Mouse (Mus musculus): ENCODE results near the gene Bnc2.

Bnc2 gene

GRCm38 (mm10) chr4:84502581-84503269, 172.3 kb downstream of the Bnc2 start:
- DNase-seq (ENCODE audit: low spot score), result no peak

GRCm38 (mm10) chr4:84500796-84501349, 174.2 kb downstream of the Bnc2 start:
- no peak for DNase-seq (ENCODE audit: low spot score)

- DNase-seq (ENCODE audit: low spot score), result no peak
These were observed 174.8 kb downstream of the Bnc2 start for GRCm38 (mm10) chr4:84500259-84500658.

- DNase-seq (ENCODE audit: low spot score), result no peak
These were observed 176.6 kb downstream of the Bnc2 start for GRCm38 (mm10) chr4:84498469-84498868.

GRCm38 (mm10) chr4:84488323-84488722, 186.8 kb downstream of the Bnc2 start:
- no peak for DNase-seq (ENCODE audit: low spot score)

- no peak for DNase-seq (ENCODE audit: low spot score)
These were observed 192.4 kb downstream of the Bnc2 start for GRCm38 (mm10) chr4:84482680-84483079.

GRCm38 (mm10) chr4:84472643-84473042, 202.4 kb downstream of the Bnc2 start:
- DNase-seq (ENCODE audit: low spot score), result no peak

GRCm38 (mm10) chr4:84470106-84470885, 204.8 kb downstream of the Bnc2 start:
- DNase-seq (ENCODE audit: low spot score), result no peak

- DNase-seq (ENCODE audit: low spot score), result no peak
These were observed 205.7 kb downstream of the Bnc2 start for GRCm38 (mm10) chr4:84469400-84469799.

GRCm38 (mm10) chr4:84467722-84468121, 207.4 kb downstream of the Bnc2 start:
- DNase-seq (ENCODE audit: low spot score), result no peak

GRCm38 (mm10) chr4:84458218-84458560, 216.9 kb downstream of the Bnc2 start:
- DNase-seq (ENCODE audit: low spot score), result no peak

- DNase-seq (ENCODE audit: low spot score), result no peak
These were observed 217.4 kb downstream of the Bnc2 start for GRCm38 (mm10) chr4:84457512-84458217.

GRCm38 (mm10) chr4:84456853-84457249, 218.2 kb downstream of the Bnc2 start:
- DNase-seq (ENCODE audit: low spot score), result no peak

- no peak for DNase-seq (ENCODE audit: low spot score)
These were observed 218.8 kb downstream of the Bnc2 start for GRCm38 (mm10) chr4:84456198-84456852.

- no peak for DNase-seq (ENCODE audit: low spot score)
These were observed 220.6 kb downstream of the Bnc2 start for GRCm38 (mm10) chr4:84454493-84454892.

GRCm38 (mm10) chr4:84453586-84453985, 221.5 kb downstream of the Bnc2 start:
- DNase-seq (ENCODE audit: low spot score), result no peak

- no peak for DNase-seq (ENCODE audit: low spot score)
These were observed 222.4 kb downstream of the Bnc2 start for GRCm38 (mm10) chr4:84452642-84453041.

GRCm38 (mm10) chr4:84449246-84450005, 225.6 kb downstream of the Bnc2 start:
- DNase-seq (ENCODE audit: low spot score), result no peak

GRCm38 (mm10) chr4:84433324-84433723, 241.8 kb downstream of the Bnc2 start:
- no peak for DNase-seq (ENCODE audit: low spot score)

- no peak for DNase-seq (ENCODE audit: low spot score)
These were observed 243.2 kb downstream of the Bnc2 start for GRCm38 (mm10) chr4:84431677-84432515.

All from urinary bladder, postnatal 14 days (tissue).